Mouse (Mus musculus): ENCODE data around the gene Znfx1. TPM values are rescaled to one million over a fixed set of nuclear protein-coding genes. Genes with fewer than 3 reads are reported as not detected.
A peak's percentile ranks its signal among the peaks of the same experiment; 100 is the strongest.
"Not testable (repeated sequence)": the region's sequence is repeated elsewhere in the genome, so short reads cannot be mapped to it uniquely, and the experiment has no call there.

Znfx1 gene
- total RNA-seq, 2 experiments from 2014 or later: 36.7 to 39.0 TPM

DNA sequence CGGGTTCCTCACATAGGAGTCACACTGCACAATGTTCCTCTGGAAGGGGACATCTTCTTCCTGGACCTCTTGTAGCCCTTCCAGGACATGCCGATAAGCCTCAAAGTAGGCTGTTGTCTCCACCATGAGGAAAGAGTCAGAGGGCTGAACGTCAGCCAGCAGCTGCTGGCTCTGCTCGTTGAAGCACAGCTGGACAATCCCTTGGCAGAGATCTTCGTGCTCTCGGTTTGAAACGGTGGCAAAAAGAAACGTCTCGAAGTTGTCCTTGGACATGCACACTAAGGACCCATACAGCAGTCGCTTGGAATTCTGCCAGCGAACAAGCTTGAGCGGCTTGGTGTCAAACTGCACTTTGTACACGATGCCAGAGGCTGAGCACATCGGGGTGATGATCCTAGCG, 7.4 kb downstream of the Znfx1 start:
- DNase-seq (ENCODE audit: extremely low spot score in 1 of 2, low spot score in 1 of 2): no peak

DNA sequence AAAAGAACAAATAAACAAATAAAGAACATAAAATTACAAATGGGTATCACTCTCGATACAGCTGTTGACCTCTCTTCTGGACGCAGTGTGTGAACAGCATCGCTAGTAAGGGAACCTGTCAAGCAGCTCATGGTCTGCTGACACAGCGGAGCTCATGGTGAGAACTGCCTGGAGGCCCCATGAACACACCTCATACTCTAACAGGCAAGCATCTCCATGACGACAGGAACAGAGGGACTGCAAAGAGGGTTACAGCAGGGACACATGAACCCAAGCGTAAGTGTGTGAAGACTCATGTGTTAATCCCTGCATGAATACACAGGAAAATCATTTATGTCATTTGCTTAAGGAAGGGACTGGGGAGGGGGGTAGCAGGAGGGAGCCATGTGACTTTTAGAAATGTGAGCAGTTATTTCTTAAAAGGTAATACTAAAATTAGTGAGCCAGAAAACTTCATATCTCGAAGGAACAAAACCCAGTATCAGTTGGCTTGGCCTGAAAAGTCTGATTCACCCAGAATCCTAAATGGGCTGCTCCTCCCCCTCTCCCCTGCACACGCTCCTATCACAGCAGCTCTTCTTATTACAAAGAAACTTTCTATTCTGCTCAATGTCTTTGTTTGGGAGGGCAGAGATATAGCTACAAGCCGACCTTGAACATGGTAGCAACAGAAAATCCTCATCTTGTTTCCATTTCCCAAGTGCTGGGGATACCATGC, 9.5 kb downstream of the Znfx1 start:
- DNase-seq (ENCODE audit: extremely low spot score in 1 of 2, low spot score in 1 of 2): no peak

DNA sequence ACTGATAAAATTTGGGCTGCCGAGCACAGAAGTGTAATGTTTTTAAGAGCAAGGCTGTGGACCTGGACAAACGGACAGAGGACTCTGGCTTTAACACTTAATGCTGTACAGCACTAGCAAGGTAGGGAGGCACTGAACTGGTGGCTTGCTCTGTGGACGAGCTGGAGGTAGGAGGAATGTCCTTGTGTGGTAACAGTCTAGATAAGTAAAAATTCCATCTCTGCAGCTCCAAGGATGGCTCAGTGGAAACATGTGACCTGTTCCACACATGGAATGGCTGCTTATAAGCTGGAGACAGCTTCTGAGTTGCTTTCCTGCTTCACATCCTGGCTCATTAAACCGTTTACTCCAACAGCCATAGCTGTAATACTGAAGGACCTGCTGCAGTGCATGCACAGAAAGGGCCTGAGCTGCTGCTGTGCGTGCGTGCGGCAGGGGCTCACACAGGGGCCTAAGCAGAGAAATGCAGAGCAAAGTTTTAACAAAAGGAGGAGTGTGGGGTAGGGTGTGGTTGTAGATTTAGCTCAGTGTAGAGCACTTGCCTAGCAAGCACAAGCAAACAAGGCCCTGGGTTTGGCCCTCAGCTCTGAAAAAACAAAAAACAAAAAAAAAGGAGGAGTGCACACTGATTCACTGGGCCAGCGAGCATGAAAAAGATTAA, 14.0 kb downstream of the Znfx1 start:
- no peak for DNase-seq (ENCODE audit: extremely low spot score in 1 of 2, low spot score in 1 of 2)

DNA sequence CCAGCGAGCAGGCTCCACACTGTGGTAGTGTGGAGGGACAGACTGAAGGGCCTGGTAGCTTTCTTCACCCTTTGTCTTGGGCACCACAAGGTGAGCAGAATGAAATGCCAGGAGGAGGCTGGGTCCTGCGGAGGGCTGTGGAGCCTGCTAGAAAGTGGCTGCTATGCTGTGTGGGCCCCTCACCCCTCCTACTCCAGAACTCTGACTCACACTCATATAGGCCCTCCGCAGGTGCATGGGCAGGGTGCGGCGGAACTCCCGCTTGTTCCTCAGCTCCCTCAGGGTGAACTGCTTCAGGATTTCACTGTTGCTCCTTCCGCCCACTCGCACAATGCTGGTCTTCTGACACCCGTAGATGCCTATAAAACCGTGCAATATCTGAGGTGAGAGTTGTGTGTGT, 14.6 kb downstream of the Znfx1 start:
- no peak for DNase-seq (ENCODE audit: extremely low spot score in 1 of 2, low spot score in 1 of 2)

DNA sequence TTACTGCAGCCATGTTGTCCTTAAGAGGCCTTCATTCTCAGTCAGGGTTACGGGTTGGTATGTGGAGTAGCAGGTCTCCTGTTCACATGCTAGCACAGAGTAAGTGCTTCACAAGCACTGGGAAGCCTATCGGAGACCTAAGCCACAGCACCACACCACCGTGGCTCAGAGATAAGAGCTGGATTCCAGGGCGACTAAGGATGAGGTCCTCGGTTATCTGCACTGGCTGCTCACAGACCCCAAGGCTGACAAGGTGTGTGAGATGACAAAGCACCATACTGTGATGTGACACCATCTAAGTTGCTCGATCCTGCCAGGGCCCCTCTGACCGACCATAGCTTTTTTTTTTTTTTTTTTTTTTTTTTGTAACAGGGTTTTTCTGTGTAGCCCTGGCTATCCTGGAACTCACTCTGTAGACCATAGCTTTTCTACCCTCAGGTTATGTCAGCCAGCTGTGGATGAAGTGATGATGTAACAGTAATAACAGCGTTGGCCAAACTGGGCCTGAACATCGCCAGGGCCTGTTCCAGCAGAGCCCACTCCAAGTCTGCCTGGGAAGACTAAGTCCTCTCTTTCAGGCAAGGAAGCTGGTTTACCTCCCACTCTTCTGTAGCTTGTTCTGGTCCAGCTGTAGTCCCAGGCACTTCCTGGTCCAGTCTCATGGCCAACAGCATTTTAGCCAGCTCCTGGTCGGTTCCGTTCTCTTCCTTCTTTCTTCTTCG, 19.3 kb downstream of the Znfx1 start:
- no peak for DNase-seq (ENCODE audit: extremely low spot score in 1 of 2, low spot score in 1 of 2)

DNA sequence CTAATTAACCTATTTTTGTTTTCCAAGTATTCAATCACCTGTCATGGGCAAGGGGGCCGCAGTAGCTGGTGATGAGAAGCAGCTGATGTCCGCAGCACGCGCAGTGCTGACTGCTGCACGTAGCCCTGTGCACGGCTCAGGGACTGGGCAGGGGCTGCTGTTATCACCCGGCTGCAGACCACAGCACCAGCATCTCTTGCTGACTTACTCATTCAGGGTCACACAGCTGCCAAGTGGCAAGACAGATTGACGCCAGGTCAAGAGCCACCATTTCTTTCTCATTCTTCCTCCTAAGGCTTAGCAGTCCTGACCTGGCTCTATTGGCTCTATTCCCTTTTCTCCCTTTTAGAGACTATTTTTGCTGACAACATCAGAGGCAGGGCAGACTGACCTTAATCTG, 23.4 kb downstream of the Znfx1 start:
- no peak for DNase-seq (ENCODE audit: extremely low spot score in 1 of 2, low spot score in 1 of 2)

DNA sequence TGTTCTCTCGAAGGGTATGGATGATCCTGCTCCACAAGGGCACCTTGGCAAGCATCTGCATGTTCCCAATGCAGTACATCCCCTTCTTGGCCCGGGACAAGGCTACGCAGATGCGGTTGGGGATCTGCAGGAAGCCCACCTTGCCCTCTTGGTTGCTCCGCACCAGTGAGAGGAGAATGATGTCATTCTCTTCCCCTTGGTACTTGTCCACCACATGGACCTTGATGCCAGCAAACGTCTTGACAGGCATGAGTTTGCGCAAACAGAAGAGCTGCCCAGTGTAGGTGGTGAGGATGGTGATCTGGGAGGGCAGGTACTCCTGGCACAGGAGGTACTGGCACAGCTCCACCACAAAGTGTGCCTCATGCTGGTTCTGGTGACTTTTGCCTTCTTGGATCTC, 24.1 kb downstream of the Znfx1 start:
- DNase-seq (ENCODE audit: extremely low spot score in 1 of 2, low spot score in 1 of 2): no peak

DNA sequence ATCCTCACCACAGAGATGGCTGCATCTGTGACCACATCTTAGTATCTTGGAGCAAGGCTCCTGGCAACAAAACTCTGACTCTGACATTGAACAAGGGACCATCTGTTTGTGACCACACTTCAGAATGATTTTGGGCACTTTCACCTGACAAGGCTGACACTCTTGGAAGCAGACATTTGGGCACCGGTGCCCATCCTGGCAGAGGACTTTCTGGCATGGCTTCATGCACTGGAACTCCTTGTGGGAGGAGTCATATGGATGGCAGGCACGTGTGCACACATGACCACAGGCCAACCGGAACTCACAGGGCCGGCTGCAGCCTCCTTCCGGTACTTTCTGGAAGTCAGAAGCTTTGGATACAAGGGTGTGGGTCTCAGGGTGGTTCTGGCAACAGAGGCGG, 24.5 kb downstream of the Znfx1 start:
- no peak for DNase-seq (ENCODE audit: extremely low spot score in 1 of 2, low spot score in 1 of 2)

DNA sequence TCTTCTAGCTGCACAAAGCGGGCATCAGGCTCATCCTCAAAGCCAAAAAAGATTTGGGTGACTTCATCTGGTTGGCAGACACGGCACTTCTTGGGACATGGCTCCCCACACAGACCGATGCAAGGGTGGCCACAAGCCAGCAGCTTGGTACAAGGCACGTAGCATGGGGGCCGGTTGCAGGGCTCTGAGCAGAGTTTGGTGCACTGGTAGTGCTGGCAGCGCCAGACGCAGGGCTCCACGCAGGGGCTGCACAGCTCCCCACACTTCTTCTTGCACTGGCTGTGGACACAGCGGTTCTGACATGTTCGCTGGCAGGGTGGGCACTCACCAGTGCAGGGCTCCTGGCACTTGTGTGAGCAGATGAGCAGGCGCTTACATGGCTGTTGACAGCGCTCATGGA, 25.1 kb downstream of the Znfx1 start:
- DNase-seq (ENCODE audit: extremely low spot score in 1 of 2, low spot score in 1 of 2): no peak

DNA sequence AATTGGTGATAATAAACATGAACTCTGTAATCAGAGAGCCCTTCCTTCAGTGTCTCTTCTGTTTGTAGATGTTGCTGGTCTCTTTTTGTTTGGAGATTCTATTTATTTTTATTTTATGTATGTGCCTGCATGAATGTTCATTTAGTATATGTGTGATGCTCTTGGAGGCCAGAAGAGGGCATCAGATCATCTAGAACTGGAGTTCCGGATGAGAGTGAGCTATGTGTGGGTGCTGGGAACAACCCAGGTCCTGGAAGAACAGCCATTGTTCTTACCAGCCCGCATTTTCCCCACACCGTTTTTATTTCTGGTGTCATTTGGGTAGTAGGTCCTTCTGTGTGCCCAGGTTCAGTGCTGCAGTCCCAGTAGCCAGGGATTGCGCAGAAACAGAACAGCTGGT, 32.3 kb downstream of the Znfx1 start:
- DNase-seq (ENCODE audit: extremely low spot score in 1 of 2, low spot score in 1 of 2): no peak

DNA sequence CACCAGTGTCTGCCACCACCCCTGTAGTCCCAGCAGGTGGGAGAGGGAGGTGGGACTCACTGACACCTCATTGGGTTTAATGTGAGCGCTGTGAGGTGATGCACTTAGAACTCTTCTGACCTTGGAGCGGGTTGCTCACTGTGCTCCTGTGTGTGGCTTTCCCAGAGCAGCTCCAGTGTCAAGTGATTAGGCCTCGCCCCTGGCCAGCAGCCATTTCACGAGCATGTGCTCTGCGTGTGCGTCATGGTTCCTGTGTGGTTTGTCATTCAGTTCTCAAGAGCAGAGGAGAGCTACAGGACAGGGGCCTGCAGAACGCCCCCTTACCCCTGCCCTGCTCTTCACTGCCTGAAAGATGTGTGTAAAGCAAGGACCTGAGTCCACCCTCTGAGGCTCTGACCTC, 34.3 kb downstream of the Znfx1 start:
- no peak for DNase-seq (ENCODE audit: extremely low spot score in 1 of 2, low spot score in 1 of 2)

DNA sequence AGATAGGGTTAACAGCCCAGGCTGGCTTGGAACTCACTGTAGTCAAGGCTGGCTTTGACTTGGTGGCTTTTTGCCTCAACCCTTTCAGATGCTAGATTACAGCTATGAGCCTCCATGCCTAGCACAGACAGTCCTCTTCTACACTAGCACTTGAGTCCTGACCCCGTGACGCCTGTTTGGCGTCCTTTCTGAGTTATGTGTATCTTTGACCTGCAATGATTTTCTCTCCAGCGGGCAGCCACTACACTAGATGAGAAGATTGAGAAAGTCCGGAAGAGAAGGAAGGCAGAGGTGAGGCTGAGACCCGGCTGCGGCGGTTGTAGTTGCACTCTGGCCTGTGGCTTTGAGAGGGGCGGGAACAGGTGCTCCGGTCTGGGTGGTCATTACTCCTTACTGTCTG, 43.4 kb downstream of the Znfx1 start:
- DNase-seq (ENCODE audit: extremely low spot score in 1 of 2, low spot score in 1 of 2): no peak

DNA sequence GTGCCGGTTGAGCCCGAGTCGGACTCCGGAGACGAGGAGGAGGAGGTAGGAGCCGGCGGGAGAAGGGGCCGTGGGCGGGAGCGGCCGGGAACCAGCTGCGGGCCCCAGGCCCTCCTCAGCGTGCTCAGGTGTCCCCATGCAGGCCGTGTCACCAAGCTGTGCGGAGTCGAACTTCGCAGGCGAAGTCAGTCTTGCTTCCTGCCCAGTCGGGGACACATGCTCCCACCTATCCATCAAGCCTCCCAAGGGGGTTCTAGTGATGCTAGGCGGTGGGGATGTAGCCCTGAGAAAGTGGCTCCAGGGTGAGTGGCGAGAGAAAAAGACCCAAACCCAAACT, 47.5 kb downstream of the Znfx1 start:
- DNase-seq (ENCODE audit: extremely low spot score in 1 of 2, low spot score in 1 of 2): no peak

DNA sequence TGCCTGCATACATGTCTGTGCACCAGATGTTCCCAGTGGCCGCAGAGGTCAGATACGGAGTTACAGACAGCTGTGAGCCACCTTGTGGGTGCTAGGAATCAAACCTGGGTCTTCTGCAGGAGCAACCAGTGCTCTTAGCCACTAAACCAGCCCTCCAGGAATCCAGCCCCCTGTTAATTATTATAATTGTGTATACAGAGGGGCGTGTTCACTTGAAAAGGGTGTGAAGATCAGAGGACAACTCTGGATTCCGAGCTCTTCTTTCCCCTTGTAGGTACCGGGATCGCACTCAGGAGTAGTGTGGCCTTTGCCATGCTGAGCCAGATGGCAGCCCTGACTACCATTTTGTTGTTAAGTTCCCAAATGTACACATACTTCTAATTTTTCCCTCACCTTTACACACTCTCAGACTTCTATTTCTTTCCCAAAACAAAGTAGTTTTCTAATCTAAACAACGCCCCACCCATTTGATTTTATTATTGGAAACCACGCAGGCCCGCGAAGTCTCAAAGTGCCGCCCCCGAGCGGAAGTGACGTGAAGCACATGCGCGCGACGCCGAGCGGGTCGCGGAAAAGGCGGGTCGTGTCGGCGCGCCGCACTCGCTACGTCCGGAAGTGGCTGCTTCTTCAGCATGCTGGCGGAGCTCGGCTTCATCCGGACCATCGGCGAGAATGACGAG, 48.0 kb downstream of the Znfx1 start, which contains the start of gene Ddx27:
TSS of gene Ddx27 (plus strand) at position 492 of the 680 bp plus-strand sequence.
- DNase-seq (ENCODE audit: extremely low spot score in 1 of 2, low spot score in 1 of 2): peak; percentile 92

DNA sequence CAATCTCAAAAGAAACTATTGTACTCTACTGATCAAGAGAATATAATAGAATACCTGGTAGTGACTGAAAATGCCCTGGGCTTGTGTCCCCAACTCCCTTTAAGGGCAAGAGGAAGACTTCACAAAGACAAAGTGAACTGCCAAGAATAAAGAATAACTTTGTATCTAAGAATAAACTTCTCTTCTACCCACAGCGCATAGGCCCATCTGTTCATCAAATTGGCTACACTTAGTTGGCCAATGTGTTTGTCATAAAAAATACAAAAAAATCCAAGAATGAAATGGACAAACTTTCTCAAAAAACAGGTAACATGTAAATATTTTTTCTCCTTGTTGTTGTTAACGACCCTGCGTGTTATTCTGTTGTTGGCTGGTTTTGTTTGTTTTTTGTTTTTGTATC, 52.3 kb downstream of the Znfx1 start:
- no peak for DNase-seq (ENCODE audit: extremely low spot score in 1 of 2, low spot score in 1 of 2)

DNA sequence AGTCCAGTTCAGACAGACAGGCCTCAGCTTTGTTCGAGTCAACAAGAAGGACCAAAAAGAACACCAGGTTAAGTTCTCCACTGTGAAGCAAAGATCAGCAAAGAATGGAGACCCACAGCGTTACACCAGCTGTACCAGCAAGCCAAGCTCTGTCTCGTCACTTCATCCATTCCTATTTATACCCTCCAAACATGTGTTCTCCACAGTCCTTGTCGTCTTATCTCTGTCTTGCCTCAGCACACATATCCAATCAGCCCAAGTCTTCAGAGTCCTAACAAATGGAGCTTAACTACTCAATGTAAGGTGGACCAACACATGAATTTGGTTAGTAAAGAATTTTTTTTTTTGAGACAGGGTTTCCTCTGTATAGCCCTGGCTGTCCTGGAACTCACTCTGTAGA, 53.3 kb downstream of the Znfx1 start:
- DNase-seq (ENCODE audit: extremely low spot score in 1 of 2, low spot score in 1 of 2): no peak

DNA sequence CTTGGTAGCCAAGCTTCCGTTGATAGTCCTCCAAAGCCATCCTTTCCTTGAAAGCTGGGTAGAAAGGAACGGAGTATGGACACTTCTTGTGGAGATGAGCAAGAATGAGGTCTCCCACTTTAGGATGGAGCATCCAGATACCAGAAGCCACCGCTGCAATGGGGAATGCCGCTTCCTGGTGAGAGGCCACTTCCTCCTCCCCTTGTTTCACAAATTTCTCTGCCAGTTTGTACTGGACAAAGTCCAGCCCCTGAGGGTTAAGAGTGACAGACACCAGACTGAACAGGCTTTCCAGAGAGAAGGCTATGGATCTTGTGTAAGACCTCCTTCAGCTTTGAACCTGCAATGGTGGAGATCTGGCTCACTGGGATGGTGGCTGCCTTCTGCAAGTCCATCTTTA, 55.2 kb downstream of the Znfx1 start:
- not testable (repeated sequence) for DNase-seq (ENCODE audit: extremely low spot score in 1 of 2, low spot score in 1 of 2)

DNA sequence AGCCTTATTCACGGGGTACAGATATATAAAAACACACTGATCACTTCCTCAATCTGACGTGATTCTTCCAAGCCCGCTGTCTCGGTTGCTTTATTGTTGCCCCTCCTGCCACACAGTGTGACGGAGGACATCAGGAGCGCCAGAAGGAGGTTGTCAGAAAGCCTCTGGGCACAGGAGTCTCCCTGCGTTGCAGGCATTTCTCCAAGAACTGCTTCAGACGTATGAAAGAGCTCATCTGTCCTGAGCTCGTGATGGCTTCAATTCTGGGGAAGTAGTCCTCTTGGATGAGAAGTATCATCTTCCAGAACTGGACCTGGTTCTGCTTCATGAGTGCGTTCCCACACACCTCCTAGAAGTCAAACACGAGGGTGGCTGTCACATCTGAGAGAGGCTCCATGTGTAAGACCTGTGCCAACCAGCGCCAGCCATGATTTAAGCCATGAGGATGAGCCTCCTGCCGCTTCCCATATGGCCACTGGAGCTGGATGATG, 55.8 kb downstream of the Znfx1 start:
- DNase-seq (ENCODE audit: extremely low spot score in 1 of 2, low spot score in 1 of 2): no peak

DNA sequence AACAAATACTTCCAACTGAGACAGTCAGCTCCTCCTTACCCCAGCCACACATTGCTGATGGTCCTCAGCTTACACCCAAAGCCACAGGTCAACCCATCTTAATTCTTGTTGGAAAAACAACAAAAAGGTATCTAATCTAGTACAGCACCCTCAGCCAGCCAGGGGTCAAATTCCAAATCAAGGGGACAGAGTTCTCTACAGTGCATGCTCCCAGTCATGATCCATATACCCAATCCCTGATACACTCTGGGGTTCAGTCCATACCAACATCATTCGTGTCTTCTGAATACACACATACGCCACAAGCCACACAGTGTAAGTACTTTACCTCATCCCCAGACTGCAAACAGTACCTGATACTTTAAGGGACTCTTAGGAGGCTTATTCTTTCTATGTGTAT, 56.5 kb downstream of the Znfx1 start:
- no peak for DNase-seq (ENCODE audit: extremely low spot score in 1 of 2, low spot score in 1 of 2)

DNA sequence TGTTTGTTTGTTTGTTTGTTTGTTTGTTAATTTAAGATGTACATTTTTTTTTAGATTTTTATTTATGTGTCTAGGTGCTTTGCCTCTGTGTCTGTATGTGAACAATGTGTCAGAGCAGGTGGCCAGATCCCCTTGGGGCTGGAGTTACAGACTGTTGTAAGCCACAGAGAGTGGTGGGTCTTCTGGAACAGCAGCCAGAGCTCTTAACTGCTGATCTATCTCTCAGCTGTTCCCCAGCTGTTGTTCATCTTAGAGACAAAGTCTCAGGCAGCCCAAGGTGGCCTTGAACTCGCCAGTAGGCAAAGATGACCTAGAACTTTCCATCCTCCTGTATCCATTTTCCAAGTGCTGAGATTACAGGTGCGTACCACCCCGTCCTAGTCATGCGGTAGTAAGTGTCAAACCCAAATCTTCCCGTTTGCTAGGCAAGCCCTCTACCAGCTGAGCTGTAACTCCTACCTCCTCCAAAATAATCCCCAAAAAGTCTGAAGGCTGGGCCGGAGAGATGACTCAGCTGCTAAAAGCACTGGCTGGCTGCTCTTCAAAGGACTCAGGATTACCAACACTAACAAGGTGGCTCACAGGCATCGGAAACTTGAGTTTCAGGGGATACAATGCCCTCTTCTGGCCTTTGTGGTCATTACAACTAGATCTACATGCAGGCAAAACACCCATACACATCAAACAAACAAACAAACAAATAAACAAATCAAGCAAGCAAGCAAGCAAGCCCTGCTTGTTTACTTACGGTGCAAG, 58.5 kb downstream of the Znfx1 start:
- peak; percentile 17 to 66 for DNase-seq (ENCODE audit: extremely low spot score in 1 of 2, low spot score in 1 of 2)
